Mouse (Mus musculus): ENCODE measurements around the gene Map3k13. TPM values are rescaled to one million over a fixed set of nuclear protein-coding genes. Genes with fewer than 3 reads are reported as not detected.

Map3k13 gene
- total and polyA plus RNA-seq, 2 experiments from 2014 or later, result 0.33 to 1.0 TPM

GRCm38 (mm10) chr16:21853446-21853941 is 59.3 kb downstream of the Map3k13 start:
- no peak for DNase-seq (ENCODE audit: low spot score)
- Histone ChIP-seq H3K9ac (replicated peaks; ENCODE audit: low read depth, low read length) (no peak overlapping the region), H3K9me3 (replicated peaks; ENCODE audit: control insufficient read depth, low read length) (no peaks in the 10 kb centered on the region), H3K27me3 (ENCODE audit: control insufficient read depth, insufficient read depth, low read length) (no peaks in the 10 kb centered on the region), H3K4me2 (ENCODE audit: low read depth, low read length) (no peak overlapping the region), H3K4me3 (ENCODE audit: low read depth, low read length) (no peak overlapping the region), H3K27ac (ENCODE audit: low read depth) (no peak overlapping the region), H3K36me3 (replicated peaks; ENCODE audit: control insufficient read depth, insufficient read depth, low read length) (no peaks in the 10 kb centered on the region), H3K4me1 (ENCODE audit: control insufficient read depth, insufficient read depth) (no peaks in the 10 kb centered on the region)
- no peak for TF ChIP-seq CTCF (IDR thresholded peaks at IDR 0.05; ENCODE audit: low read depth)
- no peak for TF ChIP-seq EP300 (IDR thresholded peaks at IDR 0.05; ENCODE audit: low read depth)
- no peak for ATAC-seq (ENCODE audit: insufficient read depth, low read depth)
- WGBS, result 61% methylated on average over 7 of the region's 7 CpGs

- DNase-seq (ENCODE audit: low spot score) (no peak), ATAC-seq (ENCODE audit: insufficient read depth, low read depth) (no peak)
- H3K4me2 ChIP-seq (ENCODE audit: low read depth, low read length), result no peak overlapping the region
- no peaks in the 10 kb centered on the region for H3K4me1 ChIP-seq (ENCODE audit: control insufficient read depth, insufficient read depth)
- no peaks in the 10 kb centered on the region for H3K27me3 ChIP-seq (ENCODE audit: control insufficient read depth, insufficient read depth, low read length)
- no peaks in the 10 kb centered on the region for H3K36me3 ChIP-seq (replicated peaks; ENCODE audit: control insufficient read depth, insufficient read depth, low read length)
- TF ChIP-seq EP300 (IDR thresholded peaks at IDR 0.05; ENCODE audit: low read depth) (no peak), CTCF (IDR thresholded peaks at IDR 0.05; ENCODE audit: low read depth) (no peak)
- no peak overlapping the region for H3K27ac ChIP-seq (ENCODE audit: low read depth)
- H3K9me3 ChIP-seq (replicated peaks; ENCODE audit: control insufficient read depth, low read length), result no peaks in the 10 kb centered on the region
- WGBS, result 70% methylated on average over 5 of the region's 5 CpGs
- H3K9ac ChIP-seq (replicated peaks; ENCODE audit: low read depth, low read length), result no peak overlapping the region
- H3K4me3 ChIP-seq (ENCODE audit: low read depth, low read length), result no peak overlapping the region
Measured at GRCm38 (mm10) chr16:21854589-21855284, 60.6 kb downstream of the Map3k13 start.

- 72% methylated on average over 5 of the region's 5 CpGs for WGBS
- Histone ChIP-seq H3K27me3 (ENCODE audit: control insufficient read depth, insufficient read depth, low read length) (no peaks in the 10 kb centered on the region), H3K4me3 (ENCODE audit: low read depth, low read length) (no peak overlapping the region), H3K27ac (ENCODE audit: low read depth) (no peak overlapping the region), H3K36me3 (replicated peaks; ENCODE audit: control insufficient read depth, insufficient read depth, low read length) (no peaks in the 10 kb centered on the region), H3K9ac (replicated peaks; ENCODE audit: low read depth, low read length) (no peak overlapping the region), H3K4me1 (ENCODE audit: control insufficient read depth, insufficient read depth) (no peaks in the 10 kb centered on the region), H3K4me2 (ENCODE audit: low read depth, low read length) (no peak overlapping the region), H3K9me3 (replicated peaks; ENCODE audit: control insufficient read depth, low read length) (no peaks in the 10 kb centered on the region)
- TF ChIP-seq CTCF (IDR thresholded peaks at IDR 0.05; ENCODE audit: low read depth) (no peak), EP300 (IDR thresholded peaks at IDR 0.05; ENCODE audit: low read depth) (no peak)
- ATAC-seq (ENCODE audit: insufficient read depth, low read depth), result no peak
- DNase-seq (ENCODE audit: low spot score), result no peak
Measured at GRCm38 (mm10) chr16:21856134-21856533, 62.0 kb downstream of the Map3k13 start.

- Histone ChIP-seq H3K9ac (replicated peaks; ENCODE audit: low read depth, low read length) (no peak overlapping the region), H3K9me3 (replicated peaks; ENCODE audit: control insufficient read depth, low read length) (no peaks in the 10 kb centered on the region), H3K27ac (ENCODE audit: low read depth) (no peak overlapping the region), H3K27me3 (ENCODE audit: control insufficient read depth, insufficient read depth, low read length) (no peaks in the 10 kb centered on the region), H3K4me1 (ENCODE audit: control insufficient read depth, insufficient read depth) (no peaks in the 10 kb centered on the region), H3K4me3 (ENCODE audit: low read depth, low read length) (no peak overlapping the region), H3K4me2 (ENCODE audit: low read depth, low read length) (no peak overlapping the region), H3K36me3 (replicated peaks; ENCODE audit: control insufficient read depth, insufficient read depth, low read length) (no peaks in the 10 kb centered on the region)
- 42% methylated on average over 4 of the region's 4 CpGs for WGBS
- no peak for DNase-seq (ENCODE audit: low spot score)
- no peak for ATAC-seq (ENCODE audit: insufficient read depth, low read depth)
- TF ChIP-seq EP300 (IDR thresholded peaks at IDR 0.05; ENCODE audit: low read depth), result no peak
- TF ChIP-seq CTCF (IDR thresholded peaks at IDR 0.05; ENCODE audit: low read depth), result no peak
Measured at GRCm38 (mm10) chr16:21857126-21857644, 63.0 kb downstream of the Map3k13 start.

- Histone ChIP-seq H3K9ac (replicated peaks; ENCODE audit: low read depth, low read length) (no peak overlapping the region), H3K4me2 (ENCODE audit: low read depth, low read length) (no peak overlapping the region), H3K36me3 (replicated peaks; ENCODE audit: control insufficient read depth, insufficient read depth, low read length) (no peaks in the 10 kb centered on the region), H3K4me1 (ENCODE audit: control insufficient read depth, insufficient read depth) (no peaks in the 10 kb centered on the region), H3K4me3 (ENCODE audit: low read depth, low read length) (no peak overlapping the region), H3K27me3 (ENCODE audit: control insufficient read depth, insufficient read depth, low read length) (no peaks in the 10 kb centered on the region), H3K27ac (ENCODE audit: low read depth) (no peak overlapping the region), H3K9me3 (replicated peaks; ENCODE audit: control insufficient read depth, low read length) (no peaks in the 10 kb centered on the region)
- WGBS, result 78% methylated on average over 6 of the region's 6 CpGs
- TF ChIP-seq EP300 (IDR thresholded peaks at IDR 0.05; ENCODE audit: low read depth), result no peak
- TF ChIP-seq CTCF (IDR thresholded peaks at IDR 0.05; ENCODE audit: low read depth), result no peak
- no peak for ATAC-seq (ENCODE audit: insufficient read depth, low read depth)
- DNase-seq (ENCODE audit: low spot score), result no peak
Measured at GRCm38 (mm10) chr16:21858163-21858562, 64.0 kb downstream of the Map3k13 start.
